Mouse (Mus musculus) liver, embryonic 14.5 days (tissue): ENCODE measurements around the gene Cenpj.

ENCODE experiments used
- CTCF ChIP-seq: IDR thresholded peaks from 2 replicates; pipeline ENCODE4 v1.5.1; 2016; ENCODE audit warnings: antibody characterized with exemption, low read depth, control low read depth
- EP300 ChIP-seq: IDR thresholded peaks from 2 replicates; pipeline ENCODE4 v1.6.1; 2016; ENCODE audit warnings: antibody characterized with exemption, low read depth

DNA sequence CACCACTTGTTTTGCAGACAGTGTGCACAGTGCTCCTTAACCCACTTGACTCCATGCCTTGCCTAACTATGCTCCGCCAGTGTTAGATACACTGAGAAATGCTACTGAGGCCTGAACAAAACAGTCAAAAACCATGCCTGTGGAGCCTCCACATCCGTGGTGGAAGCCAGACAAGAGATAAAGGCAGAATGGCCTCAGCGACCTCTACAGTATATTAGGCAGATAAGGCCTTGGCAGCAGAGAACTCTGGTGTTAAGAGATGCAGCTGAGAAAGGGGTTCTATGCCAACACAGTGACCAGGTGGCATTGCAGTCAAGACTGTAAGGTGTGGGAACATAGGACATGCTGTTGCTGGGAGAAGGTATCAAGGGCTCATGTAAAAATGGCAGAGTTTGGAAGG lies 68.5 kb downstream of the Cenpj start:
- TF ChIP-seq CTCF (no peak), EP300 (no peak)
